In the genomic region with DNA sequence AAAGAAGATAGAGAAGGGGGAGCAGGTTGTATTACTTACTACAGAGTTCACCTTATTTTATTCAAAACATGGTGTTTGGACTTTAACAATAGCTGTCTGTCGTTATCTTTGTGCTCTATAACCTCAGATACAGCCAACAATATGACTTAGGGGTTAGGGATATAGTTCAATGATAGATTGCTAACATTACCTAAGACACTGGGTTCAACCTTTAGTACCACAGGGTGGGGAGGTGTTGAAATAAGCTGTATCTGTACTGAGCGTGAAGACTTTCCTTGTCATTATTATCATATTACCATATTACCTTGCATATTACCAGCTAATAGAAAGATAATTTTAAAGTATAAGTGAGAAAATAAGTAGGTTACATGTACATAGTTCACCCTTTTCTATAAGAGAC, we compare ENCODE assay signal across 33 mouse cellular contexts.
"Had no signal": no experiment of that assay in that cellular context is flagged by ENCODE, and none has a peak within 500 bp of the region (broad histone marks: within the 10 kb centered on the region; RNA-seq: fewer than 3 reads in every experiment).

No protein-coding gene starts in this region.

- DNase-seq: heart, adult 2 months; heart, postnatal 10 days; heart, postnatal 14 days; heart, postnatal 36 days; heart, postnatal 4 days; kidney, adult 11 months; kidney, adult 18-20 months; kidney, adult 2 months; kidney, adult 8-10 months; kidney, adult 9 months; kidney, postnatal 10 days; kidney, postnatal 14 days; kidney, postnatal 25 days; kidney, postnatal 36 days; kidney, postnatal 4 days; layer of hippocampus, adult 9-11 months; layer of hippocampus, postnatal 36 days had no signal

- H3K36me3 ChIP-seq: heart, embryonic 10.5 days; heart, embryonic 12.5 days; heart, embryonic 15.5 days; hindbrain, embryonic 12.5 days; hindbrain, embryonic 13.5 days; hindbrain, embryonic 15.5 days; kidney, embryonic 15.5 days had no signal

- H3K4me1 ChIP-seq: heart, embryonic 10.5 days; heart, embryonic 12.5 days; heart, embryonic 13.5 days; heart, embryonic 15.5 days; hindbrain, embryonic 10.5 days; hindbrain, embryonic 12.5 days; hindbrain, embryonic 13.5 days; hindbrain, embryonic 15.5 days; kidney, embryonic 15.5 days had no signal

- ATAC-seq: hindbrain, embryonic 16.5 days; hindbrain, postnatal 0 days; inflammation-experienced regulatory T-cells, adult 6 months had no signal

- H3K9ac ChIP-seq: heart, embryonic 12.5 days; heart, embryonic 13.5 days; heart, embryonic 15.5 days; hindbrain, embryonic 12.5 days; hindbrain, embryonic 13.5 days; hindbrain, embryonic 14.5 days; hindbrain, embryonic 15.5 days; kidney, embryonic 15.5 days had no signal

- H3K4me2 ChIP-seq: heart, embryonic 11.5 days; heart, embryonic 12.5 days; heart, embryonic 13.5 days; heart, embryonic 15.5 days; hindbrain, embryonic 12.5 days; hindbrain, embryonic 13.5 days; hindbrain, embryonic 14.5 days; hindbrain, embryonic 15.5 days; kidney, embryonic 15.5 days had no signal

- H3K4me3 ChIP-seq: heart, adult 2 months; heart, embryonic 10.5 days; heart, embryonic 12.5 days; heart, embryonic 13.5 days; heart, embryonic 15.5 days; hindbrain, embryonic 10.5 days; hindbrain, embryonic 12.5 days; hindbrain, embryonic 13.5 days; hindbrain, embryonic 15.5 days; kidney, embryonic 15.5 days; layer of hippocampus, adult 2 months had no signal

- H3K9me3 ChIP-seq: heart, embryonic 10.5 days; heart, embryonic 12.5 days; heart, embryonic 13.5 days; heart, embryonic 15.5 days; hindbrain, embryonic 10.5 days; hindbrain, embryonic 12.5 days; hindbrain, embryonic 13.5 days; hindbrain, embryonic 15.5 days; kidney, embryonic 15.5 days had no signal

- H3K27me3 ChIP-seq: heart, embryonic 12.5 days; heart, embryonic 13.5 days; heart, embryonic 15.5 days; hindbrain, embryonic 12.5 days; hindbrain, embryonic 13.5 days; hindbrain, embryonic 15.5 days; kidney, embryonic 15.5 days had no signal

- H3K27ac ChIP-seq: heart, adult 2 months; heart, embryonic 10.5 days; heart, embryonic 13.5 days; heart, embryonic 15.5 days; hindbrain, embryonic 10.5 days; hindbrain, embryonic 12.5 days; hindbrain, embryonic 13.5 days; hindbrain, embryonic 14.5 days; hindbrain, embryonic 15.5 days; hindbrain, postnatal 0 days; kidney, embryonic 15.5 days; kidney, postnatal 0 days; layer of hippocampus, adult 2 months had no signal
